Mouse (Mus musculus): Measurements from ENCODE around the gene Ankfn1. TPM values are rescaled to one million over a fixed set of nuclear protein-coding genes. Genes with fewer than 3 reads are reported as not detected.

The Ankfn1 gene
- polyA plus RNA-seq, 1 experiment, result 2.5 TPM

DNA sequence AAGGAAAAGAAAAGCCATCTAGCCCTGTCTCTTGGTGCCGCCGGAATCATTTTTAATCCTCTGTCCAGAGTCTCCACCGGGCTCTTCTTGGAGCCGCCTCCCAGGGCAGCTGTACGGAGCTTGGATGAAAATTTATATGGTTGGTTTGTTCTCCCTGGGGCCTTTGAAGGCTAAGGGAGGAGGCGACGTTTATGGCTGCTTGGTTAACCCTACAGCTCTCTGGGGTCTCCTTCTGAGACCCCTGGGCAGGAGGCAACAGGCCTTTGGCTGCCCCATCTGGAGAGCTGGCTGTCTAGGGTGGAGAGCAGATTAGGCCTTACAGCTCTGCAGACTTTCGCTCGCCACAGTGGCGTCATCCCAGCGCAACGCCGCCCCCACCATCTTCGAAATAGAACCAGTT lies 406.5 kb downstream of the Ankfn1 start:
- DNase-seq, result no peak
- Histone ChIP-seq H3K4me3 (replicated peaks; ENCODE audit: extremely low read depth, low read depth, low read length) (no peak overlapping the region), H3K4me1 (ENCODE audit: control insufficient read depth, insufficient read depth, low read length) (no peaks in the 10 kb centered on the region)
- TF ChIP-seq POLR2A (IDR thresholded peaks at IDR 0.05; ENCODE audit: borderline replicate concordance, extremely low read depth, low read depth, low read length) (no peak), CTCF (IDR thresholded peaks at IDR 0.05; ENCODE audit: insufficient read depth, low read length) (no peak)
- 87% methylated on average over 14 of the region's 14 CpGs for WGBS

DNA sequence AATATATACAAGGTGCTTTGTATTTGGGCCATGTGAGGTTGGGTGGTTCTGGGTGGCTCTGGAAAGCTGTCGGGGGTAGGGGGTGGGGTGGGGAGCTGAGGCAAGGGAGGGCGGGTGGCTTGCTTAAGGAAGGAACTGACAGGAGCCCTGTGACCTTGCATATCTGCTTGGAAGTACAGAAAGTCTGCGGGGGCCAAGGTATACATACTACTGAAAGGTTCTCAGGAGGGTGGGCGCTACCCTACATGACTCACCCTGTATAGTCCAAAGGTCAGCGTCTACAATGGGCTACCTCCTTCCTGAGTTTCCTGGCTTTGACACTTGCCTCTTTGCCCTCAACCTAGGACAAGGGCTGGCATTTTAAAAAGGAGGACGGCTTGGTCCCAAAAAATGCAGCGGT lies 407.1 kb downstream of the Ankfn1 start:
- 55% methylated on average over 7 of the region's 7 CpGs for WGBS
- Histone ChIP-seq H3K4me1 (ENCODE audit: control insufficient read depth, insufficient read depth, low read length) (no peaks in the 10 kb centered on the region), H3K4me3 (replicated peaks; ENCODE audit: extremely low read depth, low read depth, low read length) (no peak overlapping the region)
- DNase-seq, result no peak
- TF ChIP-seq POLR2A (IDR thresholded peaks at IDR 0.05; ENCODE audit: borderline replicate concordance, extremely low read depth, low read depth, low read length) (no peak), CTCF (IDR thresholded peaks at IDR 0.05; ENCODE audit: insufficient read depth, low read length) (no peak)

DNA sequence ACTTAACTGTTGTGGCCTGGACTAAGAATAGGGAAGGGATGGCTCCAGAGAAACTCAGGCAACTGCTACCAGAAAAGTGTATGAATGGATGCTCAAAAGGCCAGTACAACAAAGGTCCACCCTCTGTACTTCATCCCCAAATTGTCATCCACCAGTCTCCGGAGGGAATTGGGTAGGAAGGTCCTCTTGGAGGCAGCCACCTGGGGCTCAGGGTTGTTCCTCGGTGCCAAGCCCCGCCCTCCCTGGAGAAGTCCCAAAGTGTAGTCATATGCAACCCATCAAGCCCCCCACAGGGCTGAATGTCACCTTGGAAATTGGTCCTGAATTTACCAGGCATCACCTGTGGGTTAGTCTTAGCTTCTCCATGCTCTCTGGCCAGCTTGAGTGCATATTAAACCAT lies 413.5 kb downstream of the Ankfn1 start:
- no peak for TF ChIP-seq POLR2A (IDR thresholded peaks at IDR 0.05; ENCODE audit: borderline replicate concordance, extremely low read depth, low read depth, low read length)
- TF ChIP-seq CTCF (IDR thresholded peaks at IDR 0.05; ENCODE audit: insufficient read depth, low read length), result no peak
- DNase-seq, result no peak
- Histone ChIP-seq H3K4me1 (ENCODE audit: control insufficient read depth, insufficient read depth, low read length) (no peaks in the 10 kb centered on the region), H3K4me3 (replicated peaks; ENCODE audit: extremely low read depth, low read depth, low read length) (no peak overlapping the region)
- 82% methylated on average over 3 of the region's 3 CpGs for WGBS

DNA sequence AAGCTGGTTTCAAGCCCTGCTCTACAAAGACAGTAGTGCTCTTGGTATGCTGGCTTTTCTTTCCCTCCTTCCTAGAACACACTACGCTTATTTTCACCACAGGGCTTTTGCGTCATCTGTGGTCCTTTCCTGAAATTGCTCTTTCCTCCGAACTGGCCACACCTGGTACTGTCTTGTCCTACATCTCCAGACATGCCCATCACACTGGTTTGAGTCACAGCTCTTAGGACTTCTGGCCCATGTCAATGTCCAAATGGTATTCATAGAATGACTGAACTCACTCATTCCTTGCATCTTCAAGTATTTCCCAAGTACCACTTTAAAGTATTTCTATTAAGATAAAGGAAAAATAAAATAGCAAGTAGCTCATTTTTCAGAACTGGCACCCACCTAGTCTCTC lies 416.6 kb downstream of the Ankfn1 start:
- WGBS, result 57% methylated on average over 3 of the region's 3 CpGs
- no peak for DNase-seq

DNA sequence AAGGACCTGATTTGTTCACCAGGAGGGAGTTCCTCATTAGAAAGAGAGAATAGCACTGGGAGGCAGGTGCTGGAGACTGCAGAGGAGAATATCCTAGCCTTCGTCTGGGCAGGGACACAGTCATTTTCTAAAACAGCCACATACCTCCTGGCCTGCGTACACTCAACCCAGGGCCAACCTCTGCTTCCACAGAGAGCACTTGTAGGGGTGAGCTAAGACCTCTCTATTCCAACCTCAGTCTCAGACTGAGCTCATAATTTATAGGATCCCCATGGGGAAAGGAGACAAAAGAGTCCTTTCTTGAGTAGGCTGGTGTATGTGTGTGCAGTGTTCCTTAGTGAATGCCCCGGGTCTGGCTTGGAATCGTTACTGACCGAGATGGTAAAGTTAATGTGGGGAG lies 418.9 kb downstream of the Ankfn1 start:
- H3K4me1 ChIP-seq (ENCODE audit: control insufficient read depth, insufficient read depth, low read length), result no peaks in the 10 kb centered on the region
- 81% methylated on average over 5 of the region's 5 CpGs for WGBS

More for the DNA sequence above, 416.6 kb downstream of the Ankfn1 start:
- H3K4me1 ChIP-seq (ENCODE audit: control insufficient read depth, insufficient read depth, low read length), result no peaks in the 10 kb centered on the region
- TF ChIP-seq POLR2A (IDR thresholded peaks at IDR 0.05; ENCODE audit: borderline replicate concordance, extremely low read depth, low read depth, low read length), result no peak
- no peak overlapping the region for H3K4me3 ChIP-seq (replicated peaks; ENCODE audit: extremely low read depth, low read depth, low read length)

DNA sequence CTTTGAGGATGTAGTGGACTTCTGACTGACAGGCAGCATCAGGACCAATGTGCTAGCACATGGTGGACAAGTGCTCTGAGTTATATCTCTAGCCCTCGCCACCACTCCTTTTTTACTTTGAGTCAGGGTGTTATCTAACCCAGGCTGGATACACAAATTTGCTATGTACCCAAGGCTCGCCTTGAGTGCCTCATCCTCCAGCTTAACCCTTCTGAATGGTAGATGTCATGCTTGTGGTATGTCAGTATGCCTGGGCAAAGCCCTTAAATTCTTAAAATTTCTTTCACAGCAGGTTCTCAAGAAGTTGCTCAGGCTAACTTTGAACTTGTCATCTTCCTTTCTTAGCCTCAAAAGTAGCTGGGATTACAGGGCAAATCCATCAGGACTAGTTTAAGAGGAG lies 421.0 kb downstream of the Ankfn1 start:
- 67% methylated on average over 2 of the region's 2 CpGs for WGBS
- Histone ChIP-seq H3K4me1 (ENCODE audit: control insufficient read depth, insufficient read depth, low read length) (no peaks in the 10 kb centered on the region), H3K4me3 (replicated peaks; ENCODE audit: extremely low read depth, low read depth, low read length) (no peak overlapping the region)
- no peak for DNase-seq
- TF ChIP-seq POLR2A (IDR thresholded peaks at IDR 0.05; ENCODE audit: borderline replicate concordance, extremely low read depth, low read depth, low read length), result no peak
- TF ChIP-seq CTCF (IDR thresholded peaks at IDR 0.05; ENCODE audit: insufficient read depth, low read length), result no peak

More for the DNA sequence above, 418.9 kb downstream of the Ankfn1 start:
- TF ChIP-seq POLR2A (IDR thresholded peaks at IDR 0.05; ENCODE audit: borderline replicate concordance, extremely low read depth, low read depth, low read length), result no peak
- TF ChIP-seq CTCF (IDR thresholded peaks at IDR 0.05; ENCODE audit: insufficient read depth, low read length), result no peak
- H3K4me3 ChIP-seq (replicated peaks; ENCODE audit: extremely low read depth, low read depth, low read length), result no peak overlapping the region
- DNase-seq, result no peak

DNA sequence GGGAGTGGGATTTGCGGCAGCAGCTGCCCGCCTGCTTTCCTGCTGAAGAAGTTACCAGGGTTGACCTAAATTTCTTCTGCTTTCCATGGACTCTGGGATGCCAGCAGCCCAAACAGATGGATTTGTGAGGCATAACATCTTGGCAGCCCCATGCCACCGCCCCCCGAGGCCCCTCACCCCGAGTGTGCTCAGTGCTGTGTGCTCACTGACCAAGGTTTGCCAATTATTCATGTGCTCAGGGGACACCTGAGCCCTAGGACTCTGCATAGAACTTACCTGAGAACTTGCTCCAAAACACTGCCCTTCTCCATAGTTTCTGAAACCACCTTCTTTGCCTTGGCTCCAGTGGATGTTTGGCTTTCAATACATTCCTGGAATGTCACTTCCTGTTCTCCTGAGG lies 421.4 kb downstream of the Ankfn1 start:
- DNase-seq, result no peak
- TF ChIP-seq POLR2A (IDR thresholded peaks at IDR 0.05; ENCODE audit: borderline replicate concordance, extremely low read depth, low read depth, low read length) (no peak), CTCF (IDR thresholded peaks at IDR 0.05; ENCODE audit: insufficient read depth, low read length) (no peak)
- no peaks in the 10 kb centered on the region for H3K4me1 ChIP-seq (ENCODE audit: control insufficient read depth, insufficient read depth, low read length)
- no peak overlapping the region for H3K4me3 ChIP-seq (replicated peaks; ENCODE audit: extremely low read depth, low read depth, low read length)
- WGBS, result 61% methylated on average over 5 of the region's 5 CpGs

DNA sequence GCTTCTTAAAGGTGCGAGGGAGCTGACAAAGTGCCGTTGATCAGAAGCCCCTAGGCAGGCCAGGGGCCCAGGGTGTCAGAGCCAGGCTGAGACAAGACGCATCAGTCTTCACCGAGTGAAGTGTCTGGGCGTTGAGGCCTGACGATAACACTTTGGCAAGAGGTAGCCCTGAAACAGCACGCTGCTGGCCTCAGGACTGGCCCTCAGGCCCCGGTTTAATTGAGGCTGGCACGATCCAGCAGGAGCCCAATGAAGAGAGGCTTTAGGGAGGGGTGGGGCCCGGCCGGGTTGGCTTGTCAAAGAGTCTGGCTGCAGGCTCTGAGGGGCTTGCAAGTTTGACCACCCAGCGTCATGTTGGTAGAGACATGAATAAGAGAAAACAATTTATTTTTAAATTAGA lies 437.2 kb downstream of the Ankfn1 start:
- 40% methylated on average over 12 of the region's 12 CpGs for WGBS
- DNase-seq, result no peak
- Histone ChIP-seq H3K4me3 (replicated peaks; ENCODE audit: extremely low read depth, low read depth, low read length) (no peak overlapping the region), H3K4me1 (ENCODE audit: control insufficient read depth, insufficient read depth, low read length) (no peaks in the 10 kb centered on the region)
- TF ChIP-seq CTCF (IDR thresholded peaks at IDR 0.05; ENCODE audit: insufficient read depth, low read length) (no peak), POLR2A (IDR thresholded peaks at IDR 0.05; ENCODE audit: borderline replicate concordance, extremely low read depth, low read depth, low read length) (no peak)

Other genes with a start within 250 kb of the Ankfn1 start
- 3.0 and 3.1 TPM in 2 replicates for gene Pctp, start 225.2 kb upstream of the Ankfn1 start, polyA plus RNA-seq (2012; rRNA removed)